Mouse (Mus musculus): Measurements from ENCODE around the gene Ifnz.
A peak's percentile ranks its signal among the peaks of the same experiment; 100 is the strongest.
"Not testable (repeated sequence)": the region's sequence is repeated elsewhere in the genome, so short reads cannot be mapped to it uniquely, and the experiment has no call there.

- peak; percentile 28; the same call in 1 of the 2 replicates for TF ChIP-seq CTCF (IDR thresholded peaks at IDR 0.05)
- TF ChIP-seq POLR2A, EP300 (IDR thresholded peaks at IDR 0.05; ENCODE audit: insufficient read depth, low read depth, low read length): not testable (repeated sequence)
These were observed 404 bp downstream of the Ifnz start for GRCm38 (mm10) chr4:88782335-88782734.
